Mouse (Mus musculus): ENCODE results near the gene Emc10.

Emc10 gene

DNA sequence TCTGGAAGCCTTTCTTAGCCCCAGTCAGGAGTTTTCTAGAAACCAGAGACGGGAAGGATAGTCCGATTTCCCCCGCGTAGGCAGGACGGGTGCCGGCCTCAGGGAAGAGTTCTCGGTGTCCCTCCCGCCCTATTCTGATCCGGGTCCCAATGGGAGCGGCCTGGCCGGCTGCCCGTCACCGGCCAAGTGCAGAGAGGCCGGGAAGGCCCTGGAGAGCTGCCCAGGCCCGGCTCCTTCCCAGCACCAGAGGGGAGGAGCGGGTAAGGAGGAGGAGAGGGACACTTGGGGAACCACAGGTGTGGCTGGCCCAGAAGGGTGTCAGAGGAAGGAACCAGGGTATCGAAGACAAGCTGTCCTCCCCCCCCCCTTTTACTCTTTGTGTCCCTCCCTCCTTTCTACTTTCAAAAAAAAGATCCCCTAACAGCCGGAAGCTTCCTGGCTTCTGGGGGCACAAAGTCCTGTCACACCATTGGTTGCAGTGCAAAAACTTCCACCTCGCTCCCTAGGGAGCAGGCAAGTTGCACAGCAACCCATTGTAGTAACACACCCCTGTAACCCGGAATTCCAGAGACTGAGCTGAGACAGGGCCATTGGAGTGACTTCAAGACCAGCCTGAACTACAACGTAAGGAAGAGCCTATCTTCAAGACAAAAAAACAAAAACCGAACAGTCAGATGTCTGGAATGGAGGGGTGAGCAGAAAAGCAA is 28.9 kb upstream of the Emc10 start:
- peak; percentile 42 for DNase-seq (ENCODE audit: low spot score)

DNA sequence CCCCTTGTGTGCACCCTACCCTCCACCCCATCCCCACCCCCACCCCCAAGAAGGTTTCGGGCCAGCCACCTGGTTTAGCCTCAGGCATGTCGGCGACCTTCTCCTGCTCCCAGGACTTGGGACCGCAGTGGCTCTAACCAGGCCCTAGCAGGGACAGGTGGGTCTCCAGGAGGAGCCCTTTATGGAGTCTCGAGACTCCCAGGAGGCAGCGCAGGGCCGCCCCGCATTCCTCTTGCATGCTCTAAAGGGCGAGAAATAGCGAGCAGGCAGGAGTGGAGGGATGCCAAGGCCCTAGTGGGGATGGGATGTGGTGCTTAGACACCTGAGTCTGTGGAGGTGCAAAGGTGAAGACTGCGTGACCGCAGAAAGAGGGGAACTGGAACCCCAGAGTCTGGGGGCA is 28.2 kb upstream of the Emc10 start, which contains the start of gene Mybpc2:
TSS of gene Mybpc2 (minus strand) at position 155 of the 400 bp plus-strand sequence.
- DNase-seq (ENCODE audit: low spot score) = no peak

DNA sequence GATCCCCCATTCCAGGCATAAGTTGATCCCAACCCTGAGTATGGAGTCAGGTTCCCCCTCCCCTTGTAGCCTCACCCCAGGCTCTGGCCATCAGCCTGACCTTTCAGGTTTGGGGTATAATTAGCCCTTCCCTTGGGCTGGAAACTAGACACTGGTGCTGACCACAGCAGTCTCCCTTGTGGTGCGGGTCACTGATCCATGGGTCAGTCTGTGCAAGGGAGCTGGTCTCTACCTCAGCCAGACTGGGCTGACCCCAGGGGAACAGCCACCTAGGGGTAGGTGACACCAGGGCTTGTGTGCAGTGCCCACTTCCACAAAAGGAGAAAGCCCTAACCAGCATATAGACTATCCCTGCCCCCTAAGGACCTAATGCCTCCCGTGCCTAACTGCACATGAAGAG is 26.7 kb upstream of the Emc10 start:
- DNase-seq (ENCODE audit: low spot score) = no peak

DNA sequence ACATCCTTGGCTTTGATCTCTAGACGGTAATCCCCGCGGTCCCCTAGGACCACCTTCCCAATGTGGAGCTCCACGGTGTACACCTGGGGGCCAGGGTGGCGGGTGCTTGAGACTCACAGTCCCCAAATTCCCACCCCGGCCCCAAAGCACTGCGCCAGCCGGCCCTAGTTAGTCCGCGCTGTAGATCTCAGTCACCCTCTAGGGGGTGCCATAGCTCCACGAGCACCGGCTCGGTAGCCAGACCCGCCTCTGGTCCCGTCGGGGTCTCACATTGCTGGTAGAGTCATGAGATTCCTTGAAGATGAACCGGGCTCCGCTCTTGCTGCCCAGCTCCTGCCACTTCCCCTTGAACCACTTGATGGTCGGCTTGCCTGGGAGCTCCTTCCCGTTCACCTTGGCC is 25.4 kb upstream of the Emc10 start:
- no peak for DNase-seq (ENCODE audit: low spot score)

DNA sequence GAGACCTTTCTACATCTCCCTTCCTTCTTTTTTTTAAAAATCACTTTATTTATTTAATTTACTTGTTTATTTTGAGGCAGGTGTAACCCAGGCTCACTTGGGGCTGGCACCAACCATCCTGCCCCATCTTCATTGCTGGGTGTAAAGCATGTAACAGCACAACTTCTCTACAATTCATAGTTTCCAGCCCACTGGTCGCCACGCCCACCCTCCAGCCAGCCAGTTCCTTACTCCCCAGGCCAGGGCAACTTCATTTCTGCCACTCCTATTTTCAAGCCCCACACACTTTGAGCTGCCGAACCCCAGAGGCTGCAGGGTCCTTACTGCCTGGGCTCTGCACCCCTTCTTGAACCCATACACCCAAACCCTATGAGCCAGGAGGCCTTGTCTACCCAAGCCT is 24.7 kb upstream of the Emc10 start:
- no peak for DNase-seq (ENCODE audit: low spot score)

DNA sequence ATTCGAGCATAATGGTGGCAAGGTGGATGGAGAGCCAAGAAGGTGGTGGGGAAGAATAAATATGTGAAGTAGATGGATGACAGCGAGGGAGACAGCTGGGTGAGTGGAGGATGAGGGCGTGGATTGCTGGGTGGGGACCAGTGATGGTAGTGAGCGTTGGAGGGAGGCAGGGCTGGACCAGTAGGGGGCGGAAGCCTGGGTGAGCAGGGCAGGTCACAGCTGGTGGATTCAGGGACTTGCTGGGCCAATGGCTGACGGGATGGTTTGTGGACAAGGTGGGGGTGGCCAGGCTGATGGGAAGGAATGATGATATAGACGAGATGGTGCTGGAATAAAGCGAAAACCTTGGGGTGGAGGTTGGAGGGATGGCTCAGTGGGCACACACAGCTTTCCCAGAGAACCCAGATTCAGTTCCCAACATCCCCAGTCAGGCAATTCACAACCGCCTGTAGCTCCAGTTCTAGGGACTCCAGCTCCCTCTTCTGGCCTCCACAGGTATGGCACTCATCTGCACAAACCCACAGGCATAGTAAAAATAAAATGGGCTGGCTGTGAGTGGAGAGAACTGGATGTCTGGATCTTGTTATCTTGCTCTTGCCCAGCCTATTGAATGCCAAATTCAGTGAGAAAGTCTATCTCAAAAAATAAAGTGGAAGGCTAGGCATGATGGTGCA is 23.0 kb upstream of the Emc10 start:
- DNase-seq (ENCODE audit: low spot score) = no peak

DNA sequence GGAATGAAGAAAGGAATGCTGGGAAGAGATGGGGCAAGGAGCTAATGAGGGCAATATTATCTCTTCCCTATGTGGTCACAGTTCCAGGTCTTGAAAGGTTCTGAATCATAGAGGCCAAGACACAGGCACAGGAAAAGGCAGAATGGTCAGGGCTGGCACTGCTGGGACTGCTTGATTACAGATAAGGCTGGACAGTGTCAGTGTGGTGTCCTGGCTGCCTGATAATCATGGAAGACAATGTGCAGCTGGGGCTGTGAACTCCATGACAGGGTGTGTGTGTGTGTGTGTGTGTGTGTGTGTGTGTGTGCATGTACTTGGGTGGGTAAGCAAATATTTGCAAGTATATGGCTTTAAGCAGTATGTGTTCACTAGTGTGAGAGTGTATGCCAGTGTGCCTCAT is 11.2 kb upstream of the Emc10 start:
- no peak for DNase-seq (ENCODE audit: low spot score)

DNA sequence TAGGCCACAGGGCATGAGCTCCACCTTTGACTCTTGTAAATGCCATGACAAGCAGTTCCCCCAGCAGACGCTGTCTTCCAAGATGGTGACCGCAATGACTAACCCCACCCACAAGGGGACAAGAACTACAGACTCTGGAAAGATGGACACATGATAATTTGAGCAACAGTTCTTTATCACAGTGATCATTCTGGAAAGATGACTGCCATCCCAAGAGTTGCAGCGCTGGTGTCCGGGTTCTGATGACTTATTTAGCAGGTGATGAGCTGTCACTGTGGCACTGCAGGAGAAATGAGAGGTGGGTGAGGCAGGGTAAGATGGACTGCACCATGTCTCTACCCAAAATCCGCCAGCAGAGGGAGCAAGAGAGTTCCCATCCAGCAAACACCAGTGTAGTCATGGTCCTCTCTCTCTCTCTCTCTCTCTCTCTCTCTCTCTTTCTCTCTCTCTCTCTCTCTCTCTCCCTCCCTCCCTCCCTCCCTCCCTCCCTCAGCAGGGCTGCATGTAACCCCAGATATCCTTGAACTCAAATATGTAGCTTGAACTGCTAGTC is 5.3 kb upstream of the Emc10 start:
- no peak for DNase-seq (ENCODE audit: low spot score)

DNA sequence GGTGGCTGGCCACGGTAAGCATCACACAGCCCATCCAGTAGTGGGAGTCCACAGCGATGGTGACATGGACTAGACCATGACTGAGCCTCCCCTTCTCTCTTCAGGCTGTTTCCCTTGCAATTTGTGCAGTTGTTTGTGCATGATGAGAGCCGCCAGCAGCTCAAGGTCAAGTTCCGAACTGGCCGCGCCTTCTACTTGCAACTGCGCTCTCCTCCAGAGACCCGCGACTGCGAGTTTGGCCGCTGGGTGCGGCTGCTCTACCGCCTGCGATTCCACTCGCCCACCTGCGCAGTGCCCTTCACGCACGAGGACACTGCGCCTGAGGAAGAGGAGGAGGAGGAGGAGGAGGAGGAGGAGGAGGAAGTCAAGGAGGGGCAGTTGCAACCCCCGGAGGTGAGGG is 3.7 kb upstream of the Emc10 start:
- no peak for DNase-seq (ENCODE audit: low spot score)

DNA sequence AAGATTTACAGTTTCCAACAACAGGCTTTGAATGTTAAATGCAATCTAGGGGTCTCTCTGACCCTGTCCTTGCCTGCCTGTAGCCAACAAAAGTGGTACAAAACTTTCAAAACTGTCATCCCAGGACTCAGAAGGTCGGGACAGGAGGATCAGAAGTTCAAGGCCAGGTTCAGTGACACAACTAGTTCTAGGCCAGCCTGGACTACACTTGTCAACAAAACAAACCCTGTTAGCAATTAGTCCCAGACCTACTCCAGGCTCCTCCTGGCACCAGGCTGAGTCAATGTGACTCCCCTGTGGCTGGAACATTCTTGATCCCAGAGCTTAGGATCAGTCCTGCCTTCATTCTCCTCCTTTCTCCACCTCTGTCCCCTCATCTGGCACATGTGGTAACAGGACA is 2.6 kb upstream of the Emc10 start:
- DNase-seq (ENCODE audit: low spot score) = no peak

DNA sequence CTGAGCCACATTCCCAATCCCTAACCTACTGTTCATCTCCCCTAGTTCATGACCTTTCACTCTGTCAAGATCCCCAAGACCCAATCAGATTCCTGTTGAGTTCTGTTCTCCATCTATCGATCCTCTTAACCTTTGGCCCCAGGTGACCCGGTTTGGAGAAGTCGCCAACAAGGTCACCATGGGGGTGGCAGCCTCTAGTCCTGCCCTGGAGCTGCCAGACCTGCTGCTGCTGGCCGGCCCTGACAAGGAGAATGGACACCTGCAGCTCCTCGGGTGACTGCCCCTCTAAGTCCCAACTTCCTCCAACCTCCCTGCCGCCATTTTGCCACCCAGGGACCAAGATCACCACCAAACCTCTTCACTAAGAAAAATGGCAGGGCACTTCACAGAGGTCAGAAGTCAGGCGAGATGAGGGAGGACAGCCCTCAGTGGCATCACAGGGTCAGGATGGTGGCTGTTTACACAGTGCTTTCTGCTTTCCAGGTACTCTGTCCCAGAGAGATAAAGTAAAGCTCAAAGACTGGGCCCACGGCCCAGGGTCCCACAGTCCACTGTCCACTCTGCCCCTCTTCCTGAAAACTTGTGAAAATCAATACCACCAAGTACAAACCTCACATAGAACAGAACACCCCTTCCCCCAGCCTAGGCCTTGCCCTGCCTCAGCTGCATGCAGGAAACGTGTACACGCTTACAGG is 1.2 kb upstream of the Emc10 start:
- no peak for DNase-seq (ENCODE audit: low spot score)

DNA sequence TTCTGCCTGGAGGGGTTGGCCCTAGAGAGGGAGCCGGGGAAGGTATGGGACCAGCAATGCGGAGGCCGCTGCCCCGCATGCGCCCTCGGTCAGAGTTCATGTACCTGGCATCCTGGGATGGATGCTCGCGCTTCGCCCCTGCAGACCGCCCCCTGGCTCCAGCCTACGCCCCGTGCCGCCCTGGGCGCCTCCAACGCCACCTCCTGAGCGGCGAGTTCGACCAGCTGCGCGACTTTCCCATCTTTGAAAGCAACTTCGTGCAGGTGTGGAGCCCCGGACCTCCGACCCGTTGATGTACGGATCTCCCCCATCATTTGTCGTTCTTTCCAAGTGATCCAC is 411 bp upstream of the Emc10 start:
- DNase-seq (ENCODE audit: low spot score) = no peak

DNA sequence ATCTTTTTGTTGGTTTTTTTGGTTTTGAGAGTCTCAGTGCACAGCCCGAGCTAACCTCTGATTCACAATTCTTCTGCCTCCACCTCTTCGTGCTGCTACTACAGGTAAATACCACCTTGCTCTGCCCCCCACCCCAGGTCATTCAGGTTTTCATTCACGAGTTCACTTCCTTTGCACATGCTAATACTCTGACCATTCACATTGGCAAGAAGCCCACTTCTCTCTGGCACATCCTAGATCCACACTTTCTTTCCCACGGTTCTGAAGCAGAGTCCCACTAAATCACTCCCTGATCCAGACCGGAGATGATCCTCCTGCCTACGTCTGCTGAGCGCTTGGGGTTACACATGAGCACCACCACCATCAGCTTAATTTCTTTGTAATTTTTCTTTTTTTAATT is 1.2 kb downstream of the Emc10 start:
- DNase-seq (ENCODE audit: low spot score) = no peak

DNA sequence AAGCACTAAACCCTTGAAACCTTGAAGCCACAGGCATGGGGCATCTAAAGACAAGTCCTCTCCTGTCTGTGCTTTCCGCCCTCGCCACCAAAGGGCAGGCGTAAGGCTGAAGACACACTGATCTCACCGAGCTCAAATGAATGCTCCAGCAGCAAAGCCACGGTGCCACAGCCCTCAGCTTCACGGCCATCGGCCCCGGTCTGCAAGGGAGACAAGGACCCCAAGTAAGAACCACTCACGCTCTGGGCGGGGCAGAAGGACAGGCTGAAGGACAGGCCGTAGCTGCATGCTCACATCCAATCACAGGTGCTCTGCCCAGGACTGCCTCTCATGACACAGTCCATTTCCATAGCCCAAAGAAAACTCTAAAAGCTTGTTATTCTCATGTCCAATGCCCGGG is 1.6 kb downstream of the Emc10 start:
- DNase-seq (ENCODE audit: low spot score) = peak; percentile 9

DNA sequence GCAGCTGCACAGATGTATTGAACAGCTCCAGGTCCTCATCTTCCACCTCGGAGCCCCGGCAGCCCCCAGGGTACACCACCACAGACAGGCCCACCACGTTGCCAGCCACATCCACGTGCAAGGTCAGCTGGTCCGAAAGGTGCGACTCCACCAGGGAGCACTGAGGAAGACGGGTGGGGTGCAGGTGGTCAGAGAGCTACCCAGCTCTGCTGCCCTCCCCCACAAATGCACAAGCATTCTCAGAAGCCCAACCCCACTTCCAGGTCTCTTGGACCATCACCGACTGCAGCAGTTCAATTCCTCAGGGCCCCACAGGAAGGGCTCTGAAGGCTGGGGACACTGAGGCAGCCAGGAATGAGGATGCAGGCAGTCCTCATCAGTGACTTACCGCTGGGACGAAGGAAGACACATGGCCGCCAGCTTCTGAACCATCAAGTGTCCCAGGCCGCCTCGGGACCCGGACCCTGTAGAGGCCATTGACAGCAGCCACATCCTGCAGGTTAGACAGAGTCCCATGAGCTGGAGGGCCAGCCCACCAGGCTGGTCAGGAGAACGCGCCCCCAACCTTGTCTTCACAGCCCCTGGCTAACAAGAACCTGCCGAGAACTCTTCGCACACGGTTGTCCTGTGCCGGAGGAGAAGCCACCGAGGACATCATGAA is 4.0 kb downstream of the Emc10 start:
- peak; percentile 9 for DNase-seq (ENCODE audit: low spot score)

DNA sequence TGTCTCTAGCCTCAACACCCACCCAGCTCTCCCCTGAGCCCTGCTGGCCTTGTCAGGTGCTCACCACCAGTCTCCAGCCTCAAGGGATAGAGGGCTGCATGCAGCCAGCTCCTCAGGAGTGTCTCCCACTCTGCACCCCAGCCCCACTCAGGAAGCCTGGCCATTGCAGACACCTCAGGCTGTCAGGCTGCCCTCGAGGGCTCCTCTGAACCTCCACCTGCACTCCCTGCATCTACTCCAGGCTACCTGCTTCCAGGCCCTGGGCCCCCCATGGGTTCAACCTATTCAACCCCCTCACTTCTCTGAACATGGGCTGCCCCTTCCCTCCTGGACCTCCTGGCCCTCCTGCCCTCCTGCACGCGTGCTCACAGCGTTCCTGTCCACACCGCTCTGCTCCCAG is 4.9 kb downstream of the Emc10 start:
- peak; percentile 8 for DNase-seq (ENCODE audit: low spot score)

DNA sequence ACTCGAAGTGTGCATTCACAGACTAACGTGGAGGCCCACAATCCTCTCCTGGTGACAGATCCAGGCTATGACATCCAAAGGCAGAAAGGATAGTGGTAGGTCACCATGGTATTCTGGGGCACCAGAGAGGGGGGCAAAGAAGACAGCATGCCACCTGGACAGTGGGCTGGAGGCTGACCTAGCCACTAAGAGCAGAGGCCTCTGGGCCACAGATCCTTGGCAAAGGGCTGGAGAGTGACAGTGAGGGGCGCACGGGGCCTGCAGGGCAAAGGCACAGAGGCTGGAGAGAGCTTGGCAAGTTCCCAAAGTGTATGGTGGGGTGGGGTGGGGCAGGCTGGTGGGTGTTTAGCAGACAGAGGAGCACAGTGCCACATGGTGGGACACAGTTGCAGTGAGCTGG is 6.0 kb downstream of the Emc10 start:
- no peak for DNase-seq (ENCODE audit: low spot score)

DNA sequence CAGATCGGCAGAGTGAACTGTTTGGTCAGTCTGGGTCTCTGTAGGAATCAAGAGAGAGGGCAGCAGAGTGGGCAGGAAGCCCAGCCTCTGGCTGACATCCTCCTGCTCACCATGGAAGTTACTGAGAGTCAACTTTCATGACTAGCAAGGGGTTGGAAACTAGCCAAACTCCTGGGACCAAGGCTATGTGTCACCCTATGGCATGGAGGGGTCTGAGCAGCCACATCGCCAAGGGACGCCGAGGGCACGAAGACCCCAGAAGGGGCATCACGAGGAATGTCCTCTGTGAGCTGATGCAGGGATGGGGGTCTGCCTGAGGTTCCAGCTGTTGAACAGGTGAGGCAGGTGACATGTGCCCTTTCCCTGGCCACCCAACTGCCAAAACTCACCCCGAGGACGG is 7.8 kb downstream of the Emc10 start:
- DNase-seq (ENCODE audit: low spot score) = peak; percentile 8

DNA sequence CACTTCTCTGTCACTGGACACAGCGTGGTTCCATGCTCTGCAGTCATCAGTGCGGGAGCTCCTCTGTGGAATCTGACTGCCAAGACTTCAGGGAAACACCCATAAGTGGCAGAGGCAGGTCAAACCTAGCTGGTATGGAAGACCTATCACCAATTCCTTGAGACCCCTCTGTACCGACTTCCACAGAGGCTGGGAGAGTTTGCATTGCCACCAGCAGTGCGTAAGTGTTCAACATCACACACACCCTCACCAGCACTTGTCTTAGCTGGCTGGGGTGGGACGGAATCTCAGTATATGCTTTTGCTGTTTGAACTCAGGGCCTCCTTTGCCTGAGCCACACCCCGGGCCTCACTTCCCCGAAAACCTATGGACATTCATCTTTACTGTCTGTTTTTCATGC is 8.4 kb downstream of the Emc10 start:
- no peak for DNase-seq (ENCODE audit: low spot score)

DNA sequence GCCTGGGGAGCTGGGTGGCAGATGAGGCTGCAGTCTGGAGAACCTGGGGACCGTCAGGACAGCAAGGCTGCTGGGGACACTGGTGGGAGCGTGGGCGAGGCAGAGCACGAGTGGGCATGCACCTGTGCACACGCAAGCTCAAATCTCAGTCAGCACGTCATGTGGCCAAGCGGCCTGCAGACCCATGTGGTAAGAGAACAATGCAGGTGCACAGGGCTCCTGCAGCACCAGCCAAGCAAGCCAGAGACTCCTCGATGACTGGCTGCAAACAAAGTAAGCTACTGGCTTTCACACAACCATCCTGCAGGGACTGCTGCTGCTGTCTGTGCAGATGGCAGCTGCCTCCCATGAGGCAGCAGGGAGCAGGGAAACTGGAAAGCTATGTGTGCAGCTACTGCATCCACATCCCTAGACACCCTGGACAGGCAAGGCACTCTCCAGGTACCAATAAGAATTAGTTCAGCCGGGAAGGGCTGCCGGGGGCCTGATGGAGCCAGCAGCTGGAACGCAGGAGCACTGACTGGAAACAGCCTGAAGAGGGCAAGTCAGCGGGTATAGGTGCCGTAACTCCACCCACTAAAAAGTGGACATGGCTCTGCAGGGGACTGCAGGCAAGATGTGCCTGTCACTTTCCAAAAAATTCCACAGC is 9.3 kb downstream of the Emc10 start:
- no peak for DNase-seq (ENCODE audit: low spot score)

DNA sequence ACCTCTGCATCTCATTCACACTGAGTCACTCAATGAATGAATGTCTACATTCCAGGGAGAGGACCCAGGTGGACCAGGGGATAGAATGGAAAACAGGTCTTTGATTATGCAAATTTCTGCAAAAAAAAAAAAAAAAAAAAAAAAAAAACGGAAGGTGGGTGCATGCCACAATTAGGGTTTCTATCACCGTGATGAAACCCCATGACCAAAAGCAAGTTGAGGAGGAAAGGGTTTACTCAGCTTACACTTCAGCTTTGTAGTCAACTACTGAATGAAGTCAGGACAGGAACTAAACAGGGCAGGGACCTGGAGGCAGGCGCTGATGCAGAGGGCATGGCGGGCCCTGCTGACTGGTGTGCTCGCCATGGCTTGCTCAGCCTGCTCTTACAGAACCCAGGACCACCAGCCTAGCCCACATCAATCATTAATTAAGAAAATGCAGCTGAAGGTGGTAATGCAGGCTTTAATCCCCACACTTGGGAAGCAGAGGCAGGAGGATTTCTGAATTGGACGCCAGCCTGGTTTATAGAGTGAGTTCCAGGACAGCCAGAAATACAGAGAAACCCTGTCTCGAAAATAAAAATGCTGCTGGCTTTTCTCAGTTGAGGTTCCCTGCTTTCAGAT is 10.6 kb downstream of the Emc10 start:
- no peak for DNase-seq (ENCODE audit: low spot score)

All from urinary bladder, postnatal 10 days (tissue).